In genomic region chr3:103801631-103802531, GRCm38 (mm10) we compare ENCODE assay signal across 8 mouse cellular contexts. TPM values are rescaled to one million over a fixed set of nuclear protein-coding genes. Genes with fewer than 3 reads are reported as not detected.
DNase-seq lines count a peak whose midpoint lies in the region; ATAC-seq lines count a peak whose summit lies in the region.

No protein-coding gene starts in this region.

- DNase-seq in right cerebral cortex, adult 2 months (ENCODE audit: low spot score in 2 of 2): peak; percentile 21 to 40
- no peak for DNase-seq in right cerebral cortex, postnatal 4 days
- peak; percentile 92 for DNase-seq in kidney, postnatal 14 days
- DNase-seq in liver, embryonic 11.5 days (ENCODE audit: low spot score): no peak
- peak; percentile 92 for DNase-seq in ovary, adult 18-20 months (ENCODE audit: low spot score)
- peak; percentile 49 to 51 for DNase-seq in thymus, postnatal 36 days

- H3K4me1 ChIP-seq in embryonic facial prominence, embryonic 12.5 days: no peaks in the 10 kb centered on the region
- peaks cover 21% of the 10 kb centered on the region for H3K4me1 ChIP-seq in heart, embryonic 13.5 days
- peaks cover 37% of the 10 kb centered on the region for H3K4me1 ChIP-seq in liver, embryonic 11.5 days (replicated peaks; ENCODE audit: control insufficient read depth, insufficient read depth, low read length)

- H3K27ac ChIP-seq in embryonic facial prominence, embryonic 12.5 days: peak overlapping the region; percentile 57; the same call in 1 of the 2 replicates
- peak overlapping the region; percentile 84 for H3K27ac ChIP-seq in heart, embryonic 13.5 days (replicated peaks)
- peak overlapping the region; percentile 83 for H3K27ac ChIP-seq in liver, embryonic 11.5 days (ENCODE audit: low read depth, low read length)

- no peak overlapping the region for H3K4me3 ChIP-seq in embryonic facial prominence, embryonic 12.5 days
- no peak overlapping the region for H3K4me3 ChIP-seq in heart, embryonic 13.5 days
- no peak overlapping the region for H3K4me3 ChIP-seq in liver, embryonic 11.5 days (ENCODE audit: low read depth, low read length)

- no peak overlapping the region for H3K9ac ChIP-seq in embryonic facial prominence, embryonic 12.5 days
- peak overlapping the region; percentile 61 for H3K9ac ChIP-seq in heart, embryonic 13.5 days
- H3K9ac ChIP-seq in liver, embryonic 11.5 days (ENCODE audit: low read depth, low read length): peak overlapping the region; percentile 44

- no peaks in the 10 kb centered on the region for H3K27me3 ChIP-seq in embryonic facial prominence, embryonic 12.5 days
- 0 out of 2 replicates have a peak, but pooled peaks cover under 1% of the 10 kb centered on the region for H3K27me3 ChIP-seq in heart, embryonic 13.5 days (replicated peaks)
- no peaks in the 10 kb centered on the region for H3K27me3 ChIP-seq in liver, embryonic 11.5 days (replicated peaks; ENCODE audit: control insufficient read depth, insufficient read depth, low read length)

- H3K36me3 ChIP-seq in embryonic facial prominence, embryonic 12.5 days: peaks cover 23% of the 10 kb centered on the region
- peaks cover 43% of the 10 kb centered on the region for H3K36me3 ChIP-seq in heart, embryonic 13.5 days
- peaks cover 16% of the 10 kb centered on the region for H3K36me3 ChIP-seq in liver, embryonic 11.5 days (ENCODE audit: control insufficient read depth, insufficient read depth, low read length)

- WGBS in embryonic facial prominence, embryonic 12.5 days: 76% methylated on average over 10 of the region's 10 CpGs
- WGBS in heart, embryonic 13.5 days: 46% methylated on average over 10 of the region's 10 CpGs
- 40% methylated on average over 10 of the region's 10 CpGs for WGBS in liver, embryonic 11.5 days

- no peak overlapping the region for H3K4me2 ChIP-seq in embryonic facial prominence, embryonic 12.5 days (replicated peaks)
- H3K4me2 ChIP-seq in heart, embryonic 13.5 days: peak overlapping the region; percentile 38
- H3K4me2 ChIP-seq in liver, embryonic 11.5 days: peak overlapping the region; percentile 40

- no peaks in the 10 kb centered on the region for H3K9me3 ChIP-seq in embryonic facial prominence, embryonic 12.5 days
- no peaks in the 10 kb centered on the region for H3K9me3 ChIP-seq in heart, embryonic 13.5 days
- no peaks in the 10 kb centered on the region for H3K9me3 ChIP-seq in liver, embryonic 11.5 days (ENCODE audit: control insufficient read depth, low read length)

- no peak for ATAC-seq in embryonic facial prominence, embryonic 12.5 days (ENCODE audit: insufficient number of reproducible peaks, insufficient read depth, low FRiP score, low TSS enrichment)
- ATAC-seq in heart, embryonic 13.5 days (ENCODE audit: extremely low read depth, insufficient number of reproducible peaks, low FRiP score, low TSS enrichment): peak; percentile 56; the same call in 1 of the 2 replicates
- peak; percentile 63 for ATAC-seq in liver, embryonic 11.5 days (replicated peaks; ENCODE audit: low FRiP score)

RNA-seq across cellular contexts. Expression of gene Dclre1b, which starts 7.4 kb away (rescaled TPM):
- polyA plus RNA-seq in embryonic facial prominence, embryonic 12.5 days (2016; fragmentation: Nextera tagmentation; extraction: Ambion mirVana): 25.5 and 26.0 TPM in 2 replicates
- 15.4 and 16.8 TPM in 2 replicates for polyA plus RNA-seq in heart, embryonic 13.5 days (2015; fragmentation: Nextera tagmentation; extraction: Ambion mirVana)
- polyA plus RNA-seq in liver, embryonic 11.5 days (2014; fragmentation: Nextera tagmentation; extraction: Ambion mirVana): 35.1 and 36.8 TPM in 2 replicates

RNA-seq across cellular contexts. Expression of gene Ap4b1, which starts 7.4 kb away (rescaled TPM):
- polyA plus RNA-seq in embryonic facial prominence, embryonic 12.5 days (2016; fragmentation: Nextera tagmentation; extraction: Ambion mirVana): 24.0 and 24.8 TPM in 2 replicates
- polyA plus RNA-seq in heart, embryonic 13.5 days (2015; fragmentation: Nextera tagmentation; extraction: Ambion mirVana): 14.5 and 16.2 TPM in 2 replicates
- polyA plus RNA-seq in liver, embryonic 11.5 days (2014; fragmentation: Nextera tagmentation; extraction: Ambion mirVana): 20.8 and 23.9 TPM in 2 replicates

RNA-seq across cellular contexts. Expression of gene Gm43064, which starts 7.5 kb away (rescaled TPM):
- 0.18 and 0.27 TPM in 2 replicates for polyA plus RNA-seq in embryonic facial prominence, embryonic 12.5 days (2016; fragmentation: Nextera tagmentation; extraction: Ambion mirVana)
- 0.21 and 0.24 TPM in 2 replicates for polyA plus RNA-seq in heart, embryonic 13.5 days (2015; fragmentation: Nextera tagmentation; extraction: Ambion mirVana)
- 0.75 TPM in 1 of 2 replicates, not detected in the other for polyA plus RNA-seq in liver, embryonic 11.5 days (2014; fragmentation: Nextera tagmentation; extraction: Ambion mirVana)

RNA-seq across cellular contexts. Expression of gene Hipk1, which starts 10.5 kb away (rescaled TPM):
- polyA plus RNA-seq in embryonic facial prominence, embryonic 12.5 days (2016; fragmentation: Nextera tagmentation; extraction: Ambion mirVana): 12.6 and 13.1 TPM in 2 replicates
- polyA plus RNA-seq in heart, embryonic 13.5 days (2015; fragmentation: Nextera tagmentation; extraction: Ambion mirVana): 8.7 and 9.9 TPM in 2 replicates
- polyA plus RNA-seq in liver, embryonic 11.5 days (2014; fragmentation: Nextera tagmentation; extraction: Ambion mirVana): 15.5 and 15.7 TPM in 2 replicates

RNA-seq across cellular contexts. Expression of gene Bcl2l15, which starts 30.5 kb away (rescaled TPM):
- 0.11 TPM in 1 of 2 replicates, not detected in the other for polyA plus RNA-seq in embryonic facial prominence, embryonic 12.5 days (2016; fragmentation: Nextera tagmentation; extraction: Ambion mirVana)
- 0.22 TPM in 1 of 2 replicates, not detected in the other for polyA plus RNA-seq in heart, embryonic 13.5 days (2015; fragmentation: Nextera tagmentation; extraction: Ambion mirVana)
- 0.63 and 1.2 TPM in 2 replicates for polyA plus RNA-seq in liver, embryonic 11.5 days (2014; fragmentation: Nextera tagmentation; extraction: Ambion mirVana)

Comparison
In these comparisons a context has a peak if more than half of its experiments do, and no peak if none do; other contexts are left out.
1. DNase-seq: peak in right cerebral cortex, adult 2 months (2 of 2), kidney, postnatal 14 days (single experiment), ovary, adult 18-20 months (single experiment) and thymus, postnatal 36 days (2 of 2); none in right cerebral cortex, postnatal 4 days (single experiment) and liver, embryonic 11.5 days (single experiment).
2. Peak in every context shown above with its lines, with median percentiles within 50 percentile points of each other: H3K27ac ChIP-seq.